Mouse (Mus musculus): ENCODE measurements around the gene Rab3ip. TPM values are rescaled to one million over a fixed set of nuclear protein-coding genes. Genes with fewer than 3 reads are reported as not detected.

Gene Rab3ip
- total RNA-seq, 2 experiments from 2014 or later = 89.8 to 92.3 TPM

- no peak for DNase-seq
Measured at GRCm38 (mm10) chr10:116920641-116921040, 29.9 kb downstream of the Rab3ip start.

GRCm38 (mm10) chr10:116919368-116920317 lies 30.9 kb downstream of the Rab3ip start:
- no peak for DNase-seq

GRCm38 (mm10) chr10:116916581-116916980 lies 34.0 kb downstream of the Rab3ip start:
- DNase-seq = no peak

GRCm38 (mm10) chr10:116915286-116915685 lies 35.3 kb downstream of the Rab3ip start:
- no peak for DNase-seq

- DNase-seq = peak; percentile 11 to 23
Measured at GRCm38 (mm10) chr10:116914586-116914985, 36.0 kb downstream of the Rab3ip start.

- DNase-seq = no peak
Measured at GRCm38 (mm10) chr10:116913647-116914273, 36.8 kb downstream of the Rab3ip start.

- DNase-seq = no peak
Measured at GRCm38 (mm10) chr10:116912850-116913249, 37.7 kb downstream of the Rab3ip start.

- no peak for DNase-seq
Measured at GRCm38 (mm10) chr10:116908901-116909642, 41.5 kb downstream of the Rab3ip start.

- no peak for DNase-seq
Measured at GRCm38 (mm10) chr10:116906794-116907193, 43.8 kb downstream of the Rab3ip start.

GRCm38 (mm10) chr10:116904503-116904908 lies 46.1 kb downstream of the Rab3ip start:
- DNase-seq = no peak

GRCm38 (mm10) chr10:116896336-116897177 lies 54.0 kb downstream of the Rab3ip start, which contains the start of gene Myrfl:
Gene Myrfl (minus strand): TSS chr10:116896919.
- no peak for DNase-seq

GRCm38 (mm10) chr10:116895108-116895833 lies 55.3 kb downstream of the Rab3ip start:
- no peak for DNase-seq

GRCm38 (mm10) chr10:116894540-116894939 lies 56.0 kb downstream of the Rab3ip start:
- DNase-seq = no peak

GRCm38 (mm10) chr10:116893753-116894152 lies 56.8 kb downstream of the Rab3ip start:
- peak; percentile 25 to 57 for DNase-seq

GRCm38 (mm10) chr10:116890587-116890986 lies 60.0 kb downstream of the Rab3ip start:
- DNase-seq = no peak

GRCm38 (mm10) chr10:116884552-116884951 lies 66.0 kb downstream of the Rab3ip start:
- no peak for DNase-seq

GRCm38 (mm10) chr10:116883531-116883930 lies 67.0 kb downstream of the Rab3ip start:
- no peak for DNase-seq

- no peak for DNase-seq
Measured at GRCm38 (mm10) chr10:116877436-116877835, 73.1 kb downstream of the Rab3ip start.

- no peak for DNase-seq
Measured at GRCm38 (mm10) chr10:116874490-116874889, 76.1 kb downstream of the Rab3ip start.

- DNase-seq = no peak
Measured at GRCm38 (mm10) chr10:116872016-116872410, 78.6 kb downstream of the Rab3ip start.

All from heart, adult 18-20 months (tissue).